20 mouse cellular contexts compared by ENCODE assay signal in genomic region chr12:102700453-102700852, GRCm38 (mm10). TPM values are rescaled to one million over a fixed set of nuclear protein-coding genes. Genes with fewer than 3 reads are reported as not detected.
DNase-seq lines count a peak whose midpoint lies in the region; ATAC-seq and TF ChIP-seq lines count a peak whose summit lies in the region.
"Had no signal": no experiment of that assay in that cellular context is flagged by ENCODE, and none has a peak within 500 bp of the region (broad histone marks: within the 10 kb centered on the region; RNA-seq: fewer than 3 reads in every experiment).

No protein-coding gene starts in this region.

- TF ChIP-seq CTCF in cortical plate, adult 2 months (IDR thresholded peaks at IDR 0.05; ENCODE audit: extremely low read depth, insufficient read depth, low read length), result no peak
- TF ChIP-seq CTCF in intestine, postnatal 0 days (IDR thresholded peaks at IDR 0.05; ENCODE audit: low read depth), result no peak

- ATAC-seq in hindbrain, embryonic 14.5 days (ENCODE audit: low FRiP score), result no peak
- no peak for ATAC-seq in intestine, postnatal 0 days

- no peak overlapping the region for H3K4me3 ChIP-seq in hindbrain, embryonic 10.5 days
- H3K4me3 ChIP-seq in hindbrain, embryonic 14.5 days (replicated peaks; ENCODE audit: low read length), result no peak overlapping the region
- H3K4me3 ChIP-seq in cortical plate, adult 2 months (ENCODE audit: insufficient read depth, low read length), result no peak overlapping the region
- H3K4me3 ChIP-seq in intestine, postnatal 0 days (ENCODE audit: low read depth, low read length), result no peak overlapping the region
- H3K4me3 ChIP-seq: embryonic facial prominence, embryonic 15.5 days; liver, embryonic 13.5 days had no signal

- H3K27me3 ChIP-seq in hindbrain, embryonic 10.5 days (ENCODE audit: insufficient read depth, poor library complexity, severe bottlenecking), result 0 out of 2 replicates have a peak, but pooled peaks cover 3% of the 10 kb centered on the region
- no peaks in the 10 kb centered on the region for H3K27me3 ChIP-seq in hindbrain, embryonic 14.5 days (ENCODE audit: control insufficient read depth, insufficient read depth, low read length)
- H3K27me3 ChIP-seq in intestine, postnatal 0 days (replicated peaks; ENCODE audit: control insufficient read depth, insufficient read depth, low read length), result no peaks in the 10 kb centered on the region
- H3K27me3 ChIP-seq: embryonic facial prominence, embryonic 15.5 days had no signal

- 75% methylated on average over 12 of the region's 12 CpGs for WGBS in hindbrain, embryonic 10.5 days
- WGBS in hindbrain, embryonic 14.5 days, result 70% methylated on average over 12 of the region's 12 CpGs
- 62% methylated on average over 12 of the region's 12 CpGs for WGBS in intestine, postnatal 0 days

- intact Hi-C loops in left cerebral cortex, postnatal 14 days (cut with DNase I), result no loop called here
- intact Hi-C loops in left cerebral cortex, postnatal 4 days (cut with DNase I), result loop anchor here (5.0 kb wide), 1 partner anchor 123 kb away; no protein-coding TSS in a partner anchor

- peak overlapping the region; percentile 93 for H3K27ac ChIP-seq in hindbrain, embryonic 10.5 days
- H3K27ac ChIP-seq in hindbrain, embryonic 14.5 days, result no peak overlapping the region
- H3K27ac ChIP-seq in cortical plate, adult 2 months (ENCODE audit: insufficient read depth, low read length), result peak overlapping the region; percentile 13; the same call in 1 of the 2 replicates
- no peak overlapping the region for H3K27ac ChIP-seq in intestine, postnatal 0 days (ENCODE audit: low read depth, low read length)
- H3K27ac ChIP-seq: embryonic facial prominence, embryonic 15.5 days; liver, embryonic 13.5 days had no signal

- no peak overlapping the region for H3K9ac ChIP-seq in hindbrain, embryonic 14.5 days
- no peak overlapping the region for H3K9ac ChIP-seq in intestine, postnatal 0 days (ENCODE audit: low read depth, low read length)
- H3K9ac ChIP-seq: embryonic facial prominence, embryonic 15.5 days; liver, embryonic 13.5 days had no signal

- DNase-seq in hindbrain, embryonic 10.5 days (ENCODE audit: low spot score), result no peak
- DNase-seq in hindbrain, embryonic 14.5 days (ENCODE audit: low spot score), result no peak
- DNase-seq in left cerebral cortex, postnatal 14 days (ENCODE audit: low spot score in 2 of 2), result peak; percentile 43 to 50
- no peak for DNase-seq in left cerebral cortex, postnatal 4 days
- DNase-seq in lung, postnatal 36 days, result no peak
- DNase-seq in cerebellum, postnatal 4 days (ENCODE audit: low spot score in 2 of 2), result no peak
- DNase-seq: B cell, adult 2 months; cerebellum, adult 11-12 months; cerebellum, postnatal 36 days; gastrocnemius, postnatal 10 days; heart, postnatal 10 days; kidney, adult 9 months; liver, embryonic 13.5 days; thymus, adult 2 months had no signal

- no peak overlapping the region for H3K4me2 ChIP-seq in hindbrain, embryonic 14.5 days (replicated peaks)
- H3K4me2 ChIP-seq in intestine, postnatal 0 days (replicated peaks; ENCODE audit: low read depth), result 0 out of 2 replicates have a peak overlapping the region, but pooled peaks have one; percentile 25
- H3K4me2 ChIP-seq: embryonic facial prominence, embryonic 15.5 days; liver, embryonic 13.5 days had no signal

- H3K9me3 ChIP-seq in hindbrain, embryonic 10.5 days, result no peaks in the 10 kb centered on the region
- H3K9me3 ChIP-seq in hindbrain, embryonic 14.5 days (ENCODE audit: control insufficient read depth, low read length), result no peaks in the 10 kb centered on the region
- no peaks in the 10 kb centered on the region for H3K9me3 ChIP-seq in intestine, postnatal 0 days (ENCODE audit: control insufficient read depth)
- H3K9me3 ChIP-seq: embryonic facial prominence, embryonic 15.5 days; liver, embryonic 13.5 days had no signal

- H3K36me3 ChIP-seq in hindbrain, embryonic 10.5 days, result 0 out of 2 replicates have a peak, but pooled peaks cover 4% of the 10 kb centered on the region
- H3K36me3 ChIP-seq in hindbrain, embryonic 14.5 days (replicated peaks; ENCODE audit: control insufficient read depth, insufficient read depth), result no peaks in the 10 kb centered on the region
- H3K36me3 ChIP-seq in intestine, postnatal 0 days (ENCODE audit: control insufficient read depth, insufficient read depth), result no peaks in the 10 kb centered on the region
- H3K36me3 ChIP-seq: embryonic facial prominence, embryonic 15.5 days; liver, embryonic 13.5 days had no signal

- peaks cover 95% of the 10 kb centered on the region for H3K4me1 ChIP-seq in hindbrain, embryonic 10.5 days (replicated peaks)
- peaks cover 43% of the 10 kb centered on the region for H3K4me1 ChIP-seq in hindbrain, embryonic 14.5 days (replicated peaks; ENCODE audit: control insufficient read depth, insufficient read depth, low read length)
- peaks cover 26% of the 10 kb centered on the region for H3K4me1 ChIP-seq in cortical plate, adult 2 months (ENCODE audit: control insufficient read depth, insufficient read depth, low read length)
- peaks cover 43% of the 10 kb centered on the region for H3K4me1 ChIP-seq in intestine, postnatal 0 days (replicated peaks; ENCODE audit: control insufficient read depth, insufficient read depth, low read length)

- no peak for TF ChIP-seq POLR2A in cortical plate, adult 2 months (IDR thresholded peaks at IDR 0.05; ENCODE audit: extremely low read depth, insufficient read depth, low read length)

RNA-seq across cellular contexts. Expression of gene Itpk1, which starts 4.3 kb away (rescaled TPM):
- polyA plus RNA-seq in hindbrain, embryonic 10.5 days (2016; fragmentation: Nextera tagmentation; extraction: Ambion mirVana), result 20.5 and 29.2 TPM in 2 replicates
- 31.6 and 35.0 TPM in 2 replicates for polyA plus RNA-seq in hindbrain, embryonic 14.5 days (2014; fragmentation: Nextera tagmentation; extraction: Ambion mirVana)
- total RNA-seq in left cerebral cortex, postnatal 14 days (2021), result 10 to 100 TPM; 74.9 to 76.2 TPM
- total RNA-seq in left cerebral cortex, postnatal 4 days (2021), result 10 to 100 TPM; 80.2 to 88.1 TPM
- polyA plus RNA-seq in cortical plate, adult 2 months (2012; rRNA removed), result 42.6 and 42.7 TPM in 2 replicates
- polyA plus RNA-seq in intestine, postnatal 0 days (2015; fragmentation: Nextera tagmentation; extraction: Ambion mirVana), result 56.3 and 57.4 TPM in 2 replicates

RNA-seq across cellular contexts. Expression of gene Moap1, which starts 43.0 kb away (rescaled TPM):
- polyA plus RNA-seq in hindbrain, embryonic 10.5 days (2016; fragmentation: Nextera tagmentation; extraction: Ambion mirVana), result 34.4 and 37.9 TPM in 2 replicates
- polyA plus RNA-seq in hindbrain, embryonic 14.5 days (2014; fragmentation: Nextera tagmentation; extraction: Ambion mirVana), result 64.6 and 67.3 TPM in 2 replicates
- total RNA-seq in left cerebral cortex, postnatal 14 days (2021), result 10 to 100 TPM; 37.4 to 38.3 TPM
- 10 to 100 TPM; 28.3 to 30.3 TPM for total RNA-seq in left cerebral cortex, postnatal 4 days (2021)
- polyA plus RNA-seq in cortical plate, adult 2 months (2012; rRNA removed), result 10.7 and 11.0 TPM in 2 replicates
- polyA plus RNA-seq in intestine, postnatal 0 days (2015; fragmentation: Nextera tagmentation; extraction: Ambion mirVana), result 10.8 and 12.2 TPM in 2 replicates

RNA-seq across cellular contexts. Expression of gene Tmem251, which starts 43.1 kb away (rescaled TPM):
- 11.1 and 11.5 TPM in 2 replicates for polyA plus RNA-seq in hindbrain, embryonic 10.5 days (2016; fragmentation: Nextera tagmentation; extraction: Ambion mirVana)
- 11.9 and 12.8 TPM in 2 replicates for polyA plus RNA-seq in hindbrain, embryonic 14.5 days (2014; fragmentation: Nextera tagmentation; extraction: Ambion mirVana)
- 1 to 10 TPM; 4.9 to 5.1 TPM for total RNA-seq in left cerebral cortex, postnatal 14 days (2021)
- total RNA-seq in left cerebral cortex, postnatal 4 days (2021), result 1 to 10 TPM; 5.3 to 6.0 TPM
- 3.9 and 4.0 TPM in 2 replicates for polyA plus RNA-seq in cortical plate, adult 2 months (2012; rRNA removed)
- polyA plus RNA-seq in intestine, postnatal 0 days (2015; fragmentation: Nextera tagmentation; extraction: Ambion mirVana), result 22.7 and 23.6 TPM in 2 replicates

RNA-seq across cellular contexts. Expression of gene Gm28051, which starts 57.1 kb away (rescaled TPM):
- not detected in 2 replicates for polyA plus RNA-seq in hindbrain, embryonic 10.5 days (2016; fragmentation: Nextera tagmentation; extraction: Ambion mirVana)
- not detected in 2 replicates for polyA plus RNA-seq in hindbrain, embryonic 14.5 days (2014; fragmentation: Nextera tagmentation; extraction: Ambion mirVana)
- not detected for total RNA-seq in left cerebral cortex, postnatal 14 days (2021)
- not detected for total RNA-seq in left cerebral cortex, postnatal 4 days (2021)
- not detected in 2 replicates for polyA plus RNA-seq in cortical plate, adult 2 months (2012; rRNA removed)
- polyA plus RNA-seq in intestine, postnatal 0 days (2015; fragmentation: Nextera tagmentation; extraction: Ambion mirVana), result not detected in 2 replicates
- total RNA-seq: gastrocnemius, postnatal 10 days; heart, postnatal 10 days; left cerebral cortex, postnatal 10 days had no signal
- polyA plus RNA-seq: embryonic facial prominence, embryonic 15.5 days; liver, embryonic 13.5 days; lung, embryonic 16.5 days; stomach, embryonic 14.5 days; thymus, adult 2 months had no signal

RNA-seq across cellular contexts. Expression of gene Gon7, which starts 57.1 kb away (rescaled TPM):
- polyA plus RNA-seq in hindbrain, embryonic 10.5 days (2016; fragmentation: Nextera tagmentation; extraction: Ambion mirVana), result 44.7 and 49.0 TPM in 2 replicates
- polyA plus RNA-seq in hindbrain, embryonic 14.5 days (2014; fragmentation: Nextera tagmentation; extraction: Ambion mirVana), result 40.2 and 45.7 TPM in 2 replicates
- total RNA-seq in left cerebral cortex, postnatal 14 days (2021), result 10 to 100 TPM; 12.8 to 14.0 TPM
- total RNA-seq in left cerebral cortex, postnatal 4 days (2021), result 10 to 100 TPM; 20.4 to 21.5 TPM
- polyA plus RNA-seq in cortical plate, adult 2 months (2012; rRNA removed), result 10.8 and 11.2 TPM in 2 replicates
- 16.5 and 17.0 TPM in 2 replicates for polyA plus RNA-seq in intestine, postnatal 0 days (2015; fragmentation: Nextera tagmentation; extraction: Ambion mirVana)

Comparison
In these comparisons a context has a peak if more than half of its experiments do, and no peak if none do; other contexts are left out.
1. DNase-seq: peak in left cerebral cortex, postnatal 14 days (2 of 2); none in hindbrain, embryonic 10.5 days (single experiment), hindbrain, embryonic 14.5 days (single experiment), left cerebral cortex, postnatal 4 days (single experiment), lung, postnatal 36 days (single experiment) and cerebellum, postnatal 4 days (0 of 2).
2. H3K27ac ChIP-seq: peak in hindbrain, embryonic 10.5 days (single experiment) and cortical plate, adult 2 months (single experiment); none in hindbrain, embryonic 14.5 days (single experiment) and intestine, postnatal 0 days (single experiment).